Mouse (Mus musculus) left cerebral cortex, adult 2 months (tissue): ENCODE data around the gene Ngef. TPM values are rescaled to one million over a fixed set of nuclear protein-coding genes. Genes with fewer than 3 reads are reported as not detected.
A peak's percentile ranks its signal among the peaks of the same experiment; 100 is the strongest.

Experiments used
- DNase-seq, 2 experiments: peaks; one replicate each; pipeline ENCODE4 v3.0.0; 2021 to 2022; ENCODE audit warnings: low spot score in 2 of 2, mixed read lengths in 1 of 2; ENCODE audit errors: extremely low spot score in 1 of 2
- H3K27ac ChIP-seq: fragments of 200-600 bp; 2 replicates; pipeline ENCODE4 v1.8.1; 2022
- H3K4me3 ChIP-seq: fragments of 200-600 bp; 2 replicates; pipeline ENCODE4 v1.8.1; 2022
- CTCF ChIP-seq: fragments of 200-600 bp; IDR thresholded peaks from 2 replicates; pipeline ENCODE4 v1.8.1; 2022; ENCODE audit warnings: antibody characterized with exemption, mild to moderate bottlenecking, moderate library complexity
- intact Hi-C: fragments of 180-260 bp; cut with DNase I; formaldehyde crosslinking; loops from one replicate; pipeline ENCODE4 v1.15.1; 2025
- total RNA-seq, 2 experiments: library from RNA; stranded (reverse); gene quantifications; 2 replicates each; pipeline ENCODE4 v1.2.3; 2021

The Ngef gene
- total RNA-seq, 2 experiments from 2014 or later: 347 to 364 TPM

DNA sequence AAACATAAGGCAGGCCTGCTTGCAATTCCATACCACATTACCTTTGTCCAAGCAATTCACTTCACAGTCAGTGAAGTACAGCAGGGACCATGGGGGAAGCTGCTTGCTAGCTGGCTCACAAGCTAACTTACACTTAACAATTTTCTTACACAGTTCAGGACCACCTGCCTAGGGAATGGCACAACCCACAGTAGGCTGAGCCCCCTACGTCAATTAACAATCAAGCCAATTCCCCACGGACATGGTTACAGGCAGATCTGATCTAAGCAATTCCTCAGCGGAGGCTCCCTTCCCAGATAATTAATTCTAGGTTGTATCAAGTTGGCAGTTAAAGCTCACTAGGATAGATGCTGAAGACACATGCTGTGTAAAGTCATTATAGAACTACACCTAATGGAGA, 10.7 kb downstream of the Ngef start:
- DNase-seq: no peak
- no peak for TF ChIP-seq CTCF
- Histone ChIP-seq H3K27ac (no peak overlapping the region), H3K4me3 (no peak overlapping the region)
- intact Hi-C loops: no loop called here

DNA sequence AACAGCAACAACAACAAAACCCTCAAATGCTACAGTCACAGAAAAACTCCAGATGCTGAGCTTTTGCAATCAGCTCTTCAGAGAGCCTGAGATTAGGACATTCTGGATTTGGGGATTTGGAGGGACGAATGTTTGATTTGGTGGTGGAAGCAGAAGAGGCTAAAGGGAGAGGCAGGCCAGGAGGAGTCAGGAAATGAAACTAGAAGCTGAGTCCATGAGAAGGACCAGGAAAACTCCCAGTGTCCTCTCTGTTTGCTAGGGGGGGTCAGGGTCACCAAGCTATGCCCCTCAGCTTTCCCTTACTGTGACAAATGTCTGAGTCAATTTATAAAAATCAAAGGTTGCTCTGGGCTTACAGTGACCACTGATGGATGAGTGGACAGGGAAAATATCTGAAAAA, 20.1 kb downstream of the Ngef start:
- H3K27ac ChIP-seq: no peak overlapping the region
- no peak for TF ChIP-seq CTCF
- intact Hi-C loops: no loop called here
- no peak overlapping the region for H3K4me3 ChIP-seq
- DNase-seq: no peak

DNA sequence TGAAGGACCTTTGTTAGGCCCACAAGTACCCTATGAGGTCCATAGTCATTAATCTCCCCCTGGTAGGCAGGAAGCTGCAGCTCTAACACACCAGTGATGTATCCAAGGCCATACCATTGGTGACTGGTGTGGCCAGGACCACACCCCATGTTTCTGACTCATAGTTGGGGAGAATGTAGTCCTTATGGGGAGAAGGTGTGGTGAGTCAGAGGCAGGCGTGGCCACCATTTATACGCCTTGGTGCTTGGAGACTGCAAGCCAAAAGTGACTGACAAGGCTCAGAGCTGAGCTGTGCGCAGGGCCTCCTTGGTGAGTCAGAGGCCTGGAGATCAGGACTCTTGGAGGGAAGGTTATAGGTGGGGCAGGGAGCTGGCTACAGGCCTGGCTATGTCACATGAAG, 22.7 kb downstream of the Ngef start:
- no peak for TF ChIP-seq CTCF

DNA sequence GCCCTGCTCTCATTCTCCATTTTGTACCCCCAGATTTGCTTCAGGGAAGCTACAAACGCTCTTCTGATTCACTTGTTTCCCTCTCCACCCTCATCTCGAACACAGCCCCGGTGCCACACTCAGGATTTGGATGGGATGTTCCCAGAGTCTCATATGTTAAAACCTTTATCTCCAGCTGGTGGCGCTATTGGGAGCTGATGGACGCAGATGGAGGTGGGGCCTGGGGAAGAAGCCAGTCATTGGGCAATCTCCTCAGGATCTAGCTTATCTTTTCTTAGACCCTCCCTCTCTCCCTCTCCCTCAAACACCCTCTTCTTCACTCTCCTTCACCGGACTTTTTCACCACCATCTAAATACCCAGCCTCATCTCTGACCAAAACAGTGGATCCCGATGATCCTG, 32.1 kb downstream of the Ngef start:
- intact Hi-C loops: loop anchor here (5.0 kb wide), 1 partner anchor 181 kb away; no protein-coding TSS in a partner anchor
- H3K27ac ChIP-seq: peak overlapping the region; percentile 2; the same call in 1 of the 2 replicates
- TF ChIP-seq CTCF: peak; percentile 56
- DNase-seq: peak in 1 of 2 experiments; percentile 48
- H3K4me3 ChIP-seq: peak overlapping the region; percentile 16; the same call in 1 of the 2 replicates

More for the DNA sequence above, 22.7 kb downstream of the Ngef start:
- Histone ChIP-seq H3K4me3 (no peak overlapping the region), H3K27ac (no peak overlapping the region)
- intact Hi-C loops: no loop called here
- no peak for DNase-seq

DNA sequence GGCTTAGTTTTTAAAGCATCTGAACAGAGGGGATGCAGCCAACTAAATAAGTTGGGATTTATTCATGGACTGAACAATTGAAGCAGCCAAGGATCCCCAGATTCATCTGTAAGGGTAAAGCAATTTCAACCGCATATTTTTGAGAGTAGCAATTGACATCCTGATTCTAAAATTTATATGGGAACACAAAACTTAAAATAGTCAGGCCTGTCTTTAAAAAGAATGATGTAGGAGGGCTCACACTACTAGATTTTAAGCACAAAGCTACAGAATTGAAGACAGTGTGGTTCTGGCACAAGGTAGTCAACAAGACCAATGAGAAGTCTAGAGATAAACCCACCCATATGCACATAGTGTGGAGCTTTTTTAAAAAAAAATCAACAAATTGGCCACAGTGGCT, 36.7 kb downstream of the Ngef start:
- no peak overlapping the region for H3K4me3 ChIP-seq
- no peak for DNase-seq

DNA sequence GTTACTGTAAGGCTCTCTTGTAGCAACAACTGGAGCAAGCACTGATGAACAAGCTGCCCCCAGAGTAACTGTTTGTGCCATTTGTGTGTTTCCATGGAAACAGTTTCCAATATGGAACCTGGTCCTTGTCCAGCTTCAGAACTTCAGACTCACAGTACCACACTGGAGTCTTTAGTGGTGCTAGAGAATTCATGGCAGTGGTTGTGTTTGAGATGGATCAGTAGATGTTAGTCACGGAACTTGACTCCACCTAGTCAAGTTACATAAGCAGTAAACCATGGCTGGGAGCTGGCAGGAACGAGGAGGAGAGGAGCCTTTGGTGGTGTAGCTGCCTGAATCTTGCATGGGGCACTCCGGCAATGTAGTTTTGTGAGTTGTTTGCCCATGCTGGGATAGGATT, 39.6 kb downstream of the Ngef start:
- no peak overlapping the region for H3K4me3 ChIP-seq
- H3K27ac ChIP-seq: no peak overlapping the region; the same call in 1 of the 2 replicates
- TF ChIP-seq CTCF: no peak
- intact Hi-C loops: no loop called here
- no peak for DNase-seq

More for the DNA sequence above, 36.7 kb downstream of the Ngef start:
- intact Hi-C loops: loop anchor here (2.0 to 5.0 kb wide), 3 partner anchors 55 to 144 kb away; no protein-coding TSS in a partner anchor
- TF ChIP-seq CTCF: no peak
- peak overlapping the region; percentile 49 for H3K27ac ChIP-seq

DNA sequence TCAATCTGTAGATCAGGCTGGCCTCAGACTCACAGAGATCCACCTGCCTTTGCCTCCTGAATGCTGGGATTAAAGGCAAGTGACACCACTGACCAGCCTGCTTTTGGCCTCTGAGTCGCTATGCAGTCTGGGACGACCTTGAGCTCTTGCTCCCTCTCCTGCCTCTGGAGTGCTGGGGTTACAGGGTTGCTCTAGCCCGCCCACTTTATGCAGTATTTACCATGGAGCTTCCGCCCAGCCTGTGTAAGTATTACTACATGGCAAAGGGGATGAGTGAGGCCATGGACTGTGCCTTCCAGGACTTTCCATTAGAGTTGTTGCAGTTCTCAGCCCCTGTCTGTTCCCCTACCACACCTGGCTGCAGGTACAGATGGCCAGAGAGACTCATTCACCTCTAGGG, 41.3 kb downstream of the Ngef start:
- no peak for TF ChIP-seq CTCF
- DNase-seq: no peak
- H3K4me3 ChIP-seq: no peak overlapping the region
- H3K27ac ChIP-seq: no peak overlapping the region
- intact Hi-C loops: no loop called here

DNA sequence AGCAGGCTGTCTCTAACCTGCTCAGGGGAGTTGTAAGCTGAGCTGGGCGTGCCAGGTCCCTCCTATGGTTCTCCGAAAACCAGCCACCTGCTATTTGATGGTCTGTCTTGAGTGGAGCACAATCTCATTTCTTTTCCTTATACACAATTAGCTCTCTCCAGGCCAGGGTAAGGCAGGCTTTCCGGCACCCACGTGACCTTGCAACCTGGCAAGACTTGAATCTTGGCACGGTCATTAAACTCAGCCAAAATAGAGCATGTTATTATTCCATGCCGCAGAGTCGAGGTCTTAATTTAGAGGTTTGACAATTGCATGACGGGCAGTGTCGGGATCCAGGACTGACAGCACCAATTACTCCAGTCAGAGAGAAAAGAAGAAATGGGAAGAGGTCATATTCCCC, 46.5 kb downstream of the Ngef start:
- no peak for TF ChIP-seq CTCF
- no peak overlapping the region for H3K27ac ChIP-seq
- H3K4me3 ChIP-seq: no peak overlapping the region
- DNase-seq: no peak
- intact Hi-C loops: no loop called here

DNA sequence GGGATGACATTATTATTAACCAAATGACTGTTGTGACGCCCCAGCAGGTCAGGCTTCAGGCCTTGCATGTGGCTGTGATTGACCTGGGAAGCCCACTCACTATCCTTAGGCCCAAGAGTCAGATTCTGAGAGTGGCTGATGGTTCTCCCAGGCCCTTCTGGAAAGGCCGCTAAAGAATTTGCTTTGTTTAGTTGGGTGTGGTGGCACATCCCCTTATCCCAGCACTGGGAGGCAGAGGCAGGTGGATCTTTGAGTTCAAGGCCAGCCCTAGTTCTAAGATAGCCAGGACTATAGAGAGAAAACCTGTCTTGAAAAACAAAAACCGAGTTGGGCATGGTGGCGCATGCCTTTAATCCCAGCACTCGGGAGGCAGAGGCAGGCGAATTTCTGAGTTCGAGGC, 48.6 kb downstream of the Ngef start:
- Histone ChIP-seq H3K4me3 (no peak overlapping the region), H3K27ac (no peak overlapping the region)
- no peak for TF ChIP-seq CTCF
- no peak for DNase-seq
- intact Hi-C loops: no loop called here

DNA sequence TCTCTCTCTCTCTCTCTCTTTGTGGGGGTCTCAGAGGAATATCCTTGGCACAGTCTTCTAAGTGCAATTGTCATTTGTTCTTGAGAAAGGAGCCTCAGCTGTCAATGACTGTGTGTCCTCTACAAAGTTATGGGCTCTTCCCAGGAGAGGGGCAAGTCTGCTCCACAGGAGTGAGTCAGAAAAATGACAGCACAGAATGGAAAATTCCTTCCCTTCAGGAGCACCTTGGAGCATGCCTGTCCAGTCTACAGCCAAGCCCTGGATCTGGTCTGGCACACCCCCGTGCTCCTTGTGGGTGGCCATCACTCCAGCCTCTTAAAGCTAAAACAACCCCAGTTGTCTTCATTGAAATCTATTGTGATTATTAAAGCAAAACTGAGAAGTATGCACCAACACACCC, 52.1 kb downstream of the Ngef start:
- Histone ChIP-seq H3K27ac (no peak overlapping the region), H3K4me3 (no peak overlapping the region)
- intact Hi-C loops: no loop called here
- DNase-seq: no peak
- TF ChIP-seq CTCF: no peak

DNA sequence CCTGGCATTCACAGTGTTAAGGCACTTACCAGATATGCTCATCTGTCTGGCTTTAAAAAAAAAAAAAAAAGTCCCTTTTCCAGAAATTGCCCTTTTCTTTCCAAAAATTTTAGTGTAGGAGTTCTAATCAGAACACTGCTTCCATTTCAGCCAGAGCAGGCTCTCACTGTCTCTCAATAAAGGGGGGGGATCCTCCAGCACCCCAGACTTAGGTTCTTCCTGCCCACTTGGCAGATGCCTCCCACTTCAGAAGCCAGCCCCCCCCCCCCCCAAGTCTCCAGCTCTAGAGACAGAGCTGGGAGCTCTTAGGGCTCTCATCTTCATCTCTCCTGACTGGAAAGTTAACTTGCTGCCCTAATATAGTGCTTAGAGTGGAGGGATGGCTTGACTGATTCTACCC, 53.2 kb downstream of the Ngef start:
- no peak for DNase-seq
- intact Hi-C loops: no loop called here
- Histone ChIP-seq H3K27ac (peak overlapping the region; percentile 58), H3K4me3 (no peak overlapping the region)
- no peak for TF ChIP-seq CTCF

DNA sequence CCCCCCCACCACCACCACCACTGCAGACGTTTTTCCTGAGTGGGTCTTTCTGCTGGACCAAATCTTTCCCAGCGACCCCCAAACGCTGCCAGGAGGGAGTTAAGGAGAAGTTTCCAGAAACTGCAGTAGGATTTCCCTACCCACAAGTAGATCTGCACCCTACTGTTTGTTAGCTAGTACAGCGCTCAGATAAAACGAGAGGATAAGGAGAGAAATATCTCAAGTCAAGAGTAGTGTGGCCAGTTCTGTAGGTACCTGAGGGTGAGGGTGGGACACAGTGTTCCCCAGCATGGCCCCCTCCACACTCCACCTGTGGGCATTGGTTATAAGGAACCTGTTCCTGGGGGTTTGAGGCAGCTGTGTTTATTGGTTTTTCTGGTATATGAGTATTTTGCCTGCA, 62.8 kb downstream of the Ngef start:
- TF ChIP-seq CTCF: peak; percentile 23
- intact Hi-C loops: no loop called here
- peak overlapping the region; percentile 98; the same call in 1 of the 2 replicates for H3K27ac ChIP-seq
- DNase-seq: no peak
- no peak overlapping the region; the same call in 1 of the 2 replicates for H3K4me3 ChIP-seq

DNA sequence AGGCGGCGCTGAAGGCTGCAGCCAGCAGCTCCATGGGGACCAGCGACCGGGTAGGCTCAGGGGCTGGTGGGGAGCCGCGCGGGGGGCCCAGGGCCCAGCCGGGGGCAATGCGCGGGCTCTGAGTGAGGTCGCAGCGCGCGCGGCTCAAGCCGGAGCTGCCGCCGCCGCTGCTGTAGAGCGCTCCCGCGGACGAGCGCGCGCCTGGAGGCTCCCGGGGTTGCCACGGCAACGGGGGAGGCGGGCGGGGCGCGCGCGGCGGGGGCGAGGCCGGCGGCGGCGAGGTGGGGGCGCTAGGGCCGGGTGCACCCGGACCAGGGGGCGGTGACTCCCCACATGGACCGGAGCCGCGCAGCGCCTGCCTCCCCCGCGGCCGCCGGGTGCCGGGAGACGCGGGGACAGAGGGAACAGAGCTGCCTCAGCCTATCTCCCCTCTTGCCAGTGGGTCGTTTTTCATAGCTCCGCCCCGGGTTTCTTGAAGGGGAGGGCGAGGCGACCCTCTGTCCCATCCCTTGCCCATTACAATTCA, 63.4 kb downstream of the Ngef start:
- TF ChIP-seq CTCF: no peak
- Histone ChIP-seq H3K4me3 (peak overlapping the region; percentile 76), H3K27ac (peak overlapping the region; percentile 98)
- DNase-seq: peak; percentile 79 to 81
- intact Hi-C loops: no loop called here
